Mouse (Mus musculus) erythroblast, adult 5-6 weeks (primary cell): ENCODE measurements around the gene Akap8l. TPM values are rescaled to one million over a fixed set of nuclear protein-coding genes. Genes with fewer than 3 reads are reported as not detected.

Experiments
- ATAC-seq: replicated peaks from 2 replicates; pipeline ENCODE4 v1.8.0; 2016; ENCODE audit warnings: moderate number of reproducible peaks, mild to moderate bottlenecking, moderate TSS enrichment, inconsistent platforms; ENCODE audit not compliant: poor library complexity, low FRiP score, severe bottlenecking
- total RNA-seq, 2 experiments: library from RNA; stranded (forward) in 1 of 2; stranded (reverse) in 1 of 2; fragments of 150-400 nt in 1 of 2; fragments of 200-764, 138-1000 nt in 1 of 2; gene quantifications; 2 replicates each; pipeline versions ENCODE4 v1.2.3 to v1.2.4; 2015 to 2017; ENCODE audit warnings: low replicate concordance in 2 of 2

Gene Akap8l
- total RNA-seq, 2 experiments from 2014 or later, result 80.7 to 104 TPM

DNA sequence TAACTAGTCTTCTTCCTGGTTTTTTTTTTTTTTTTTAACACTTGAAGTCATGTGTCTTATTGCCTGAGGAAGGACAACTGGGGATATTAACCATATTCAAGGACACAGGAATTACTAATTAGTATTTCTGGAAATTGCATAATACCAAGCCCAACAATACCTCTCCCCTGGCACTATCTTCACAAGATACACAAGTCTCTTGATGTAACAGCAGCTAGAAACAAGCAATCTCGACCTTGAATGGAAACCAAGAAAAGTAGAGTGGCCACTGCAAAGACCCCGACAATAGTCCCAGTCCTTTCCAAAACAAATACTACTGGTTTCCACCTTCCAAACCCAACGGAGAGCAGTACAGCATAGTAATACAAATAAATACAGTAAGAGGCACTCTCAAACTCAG lies 74.8 kb downstream of the Akap8l start:
- ATAC-seq, result no peak

Other genes starting within 250 kb of the Akap8l start
- gene Notch3, start 183.8 kb downstream of the Akap8l start, total RNA-seq (2015; ENCODE audit: low replicate concordance), result not detected in 2 replicates
- gene Notch3, start 183.8 kb downstream of the Akap8l start, total RNA-seq (2017; ENCODE audit: low replicate concordance), result 0.09 and 0.14 TPM in 2 replicates
- gene Ephx3, start 161.1 kb downstream of the Akap8l start, total RNA-seq (2015; ENCODE audit: low replicate concordance), result 1.9 TPM in 1 of 2 replicates, not detected in the other
- gene Ephx3, start 161.1 kb downstream of the Akap8l start, total RNA-seq (2017; ENCODE audit: low replicate concordance), result 0.68 TPM in 1 of 2 replicates, not detected in the other
- 110 and 125 TPM in 2 replicates for gene Brd4, start 65.9 kb downstream of the Akap8l start, total RNA-seq (2015; ENCODE audit: low replicate concordance)
- 106 TPM in 2 replicates for gene Brd4, start 65.9 kb downstream of the Akap8l start, total RNA-seq (2017; ENCODE audit: low replicate concordance)
- gene Akap8, start 29.4 kb downstream of the Akap8l start, total RNA-seq (2015; ENCODE audit: low replicate concordance), result 13.1 and 25.3 TPM in 2 replicates
- gene Akap8, start 29.4 kb downstream of the Akap8l start, total RNA-seq (2017; ENCODE audit: low replicate concordance), result 31.6 and 51.6 TPM in 2 replicates
- gene Wiz, start 38.8 kb upstream of the Akap8l start, total RNA-seq (2015; ENCODE audit: low replicate concordance), result 9.2 and 11.9 TPM in 2 replicates
- 0.77 and 3.5 TPM in 2 replicates for gene Wiz, start 38.8 kb upstream of the Akap8l start, total RNA-seq (2017; ENCODE audit: low replicate concordance)
- 5.0 and 9.2 TPM in 2 replicates for gene Rasal3, start 53.0 kb upstream of the Akap8l start, total RNA-seq (2015; ENCODE audit: low replicate concordance)
- 4.6 and 5.2 TPM in 2 replicates for gene Rasal3, start 53.0 kb upstream of the Akap8l start, total RNA-seq (2017; ENCODE audit: low replicate concordance)
- 1.3 TPM in 1 of 2 replicates, not detected in the other for gene Pglyrp2, start 73.6 kb upstream of the Akap8l start, total RNA-seq (2015; ENCODE audit: low replicate concordance)
- gene Pglyrp2, start 73.6 kb upstream of the Akap8l start, total RNA-seq (2017; ENCODE audit: low replicate concordance), result 0.84 TPM in 1 of 2 replicates, not detected in the other
- gene Cyp4f39, start 102.1 kb upstream of the Akap8l start, total RNA-seq (2015; ENCODE audit: low replicate concordance), result not detected in 2 replicates
- gene Cyp4f39, start 102.1 kb upstream of the Akap8l start, total RNA-seq (2017; ENCODE audit: low replicate concordance), result 0.77 and 2.1 TPM in 2 replicates
- not detected in 2 replicates for gene Cyp4f17, start 155.4 kb upstream of the Akap8l start, total RNA-seq (2015; ENCODE audit: low replicate concordance)
- not detected in 2 replicates for gene Cyp4f17, start 155.4 kb upstream of the Akap8l start, total RNA-seq (2017; ENCODE audit: low replicate concordance)
- gene Cyp4f16, start 186.0 kb upstream of the Akap8l start, total RNA-seq (2015; ENCODE audit: low replicate concordance), result 2.5 and 3.3 TPM in 2 replicates
- gene Cyp4f16, start 186.0 kb upstream of the Akap8l start, total RNA-seq (2017; ENCODE audit: low replicate concordance), result 5.2 and 5.5 TPM in 2 replicates